Comparison of ENCODE assay signal across 14 mouse cellular contexts in the genomic region with DNA sequence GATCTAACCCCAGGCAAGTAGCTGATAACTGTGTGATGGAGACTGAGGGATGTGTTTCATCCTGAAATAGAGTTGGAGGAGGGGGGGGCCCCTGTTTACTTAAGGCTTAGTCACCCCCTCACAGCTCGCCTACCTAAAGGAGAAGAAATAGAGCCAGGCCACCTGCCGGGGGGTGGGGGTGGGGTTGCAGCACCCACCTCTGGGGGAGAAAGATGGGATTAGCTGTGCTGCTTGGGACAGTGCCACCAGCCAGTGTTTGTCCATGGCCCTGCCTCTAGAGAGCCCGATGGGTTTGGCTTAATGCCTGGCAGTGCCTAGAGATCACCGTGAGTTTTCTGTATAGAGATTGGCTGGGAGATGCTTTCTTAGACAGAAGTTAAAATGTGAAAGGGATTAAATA. TPM values are rescaled to one million over a fixed set of nuclear protein-coding genes. Genes with fewer than 3 reads are reported as not detected.
DNase-seq lines count a peak whose midpoint lies in the region; ATAC-seq and TF ChIP-seq lines count a peak whose summit lies in the region.
"Had no signal": no experiment of that assay in that cellular context is flagged by ENCODE, and none has a peak within 500 bp of the region (broad histone marks: within the 10 kb centered on the region; RNA-seq: fewer than 3 reads in every experiment).

No protein-coding gene starts in this region.

- H3K9ac ChIP-seq in hindbrain, embryonic 15.5 days = no peak overlapping the region
- no peak overlapping the region for H3K9ac ChIP-seq in midbrain, embryonic 13.5 days (replicated peaks)
- no peak overlapping the region for H3K9ac ChIP-seq in limb, embryonic 13.5 days
- no peak overlapping the region for H3K9ac ChIP-seq in stomach, postnatal 0 days (ENCODE audit: low read length)
- H3K9ac ChIP-seq: liver, embryonic 13.5 days had no signal

- TF ChIP-seq EP300 in stomach, postnatal 0 days (optimal IDR thresholded peaks at IDR 0.05) = no peak

- no peaks in the 10 kb centered on the region for H3K9me3 ChIP-seq in hindbrain, embryonic 15.5 days
- H3K9me3 ChIP-seq in hindbrain, embryonic 10.5 days = no peaks in the 10 kb centered on the region
- no peaks in the 10 kb centered on the region for H3K9me3 ChIP-seq in midbrain, embryonic 13.5 days
- H3K9me3 ChIP-seq in midbrain, embryonic 10.5 days (replicated peaks) = no peaks in the 10 kb centered on the region
- no peaks in the 10 kb centered on the region for H3K9me3 ChIP-seq in limb, embryonic 13.5 days
- H3K9me3 ChIP-seq in stomach, postnatal 0 days (ENCODE audit: control insufficient read depth, low read length) = no peaks in the 10 kb centered on the region
- H3K9me3 ChIP-seq: liver, embryonic 13.5 days; megakaryocyte, embryonic 14.5 days had no signal

- H3K4me2 ChIP-seq in hindbrain, embryonic 15.5 days = peak overlapping the region; percentile 6; the same call in 1 of the 2 replicates
- no peak overlapping the region for H3K4me2 ChIP-seq in midbrain, embryonic 13.5 days (replicated peaks)
- H3K4me2 ChIP-seq in limb, embryonic 13.5 days (replicated peaks) = peak overlapping the region; percentile 31; the same call in 1 of the 2 replicates
- no peak overlapping the region for H3K4me2 ChIP-seq in stomach, postnatal 0 days (replicated peaks; ENCODE audit: low read depth)
- H3K4me2 ChIP-seq: liver, embryonic 13.5 days had no signal

- peaks cover under 1% of the 10 kb centered on the region; the same call in 1 of the 2 replicates for H3K36me3 ChIP-seq in hindbrain, embryonic 15.5 days
- H3K36me3 ChIP-seq in hindbrain, embryonic 10.5 days = peaks cover under 1% of the 10 kb centered on the region; the same call in 1 of the 2 replicates
- peaks cover under 1% of the 10 kb centered on the region; the same call in 1 of the 2 replicates for H3K36me3 ChIP-seq in midbrain, embryonic 13.5 days
- peaks cover 1% of the 10 kb centered on the region for H3K36me3 ChIP-seq in midbrain, embryonic 10.5 days
- H3K36me3 ChIP-seq in limb, embryonic 13.5 days = peaks cover 2% of the 10 kb centered on the region; the same call in 1 of the 2 replicates
- H3K36me3 ChIP-seq in stomach, postnatal 0 days (ENCODE audit: control insufficient read depth, insufficient read depth, low read length) = no peaks in the 10 kb centered on the region
- H3K36me3 ChIP-seq: liver, embryonic 13.5 days had no signal

- H3K4me1 ChIP-seq in hindbrain, embryonic 15.5 days (replicated peaks) = peaks cover 13% of the 10 kb centered on the region
- peaks cover 12% of the 10 kb centered on the region for H3K4me1 ChIP-seq in hindbrain, embryonic 10.5 days (replicated peaks)
- H3K4me1 ChIP-seq in midbrain, embryonic 13.5 days (replicated peaks) = peaks cover 19% of the 10 kb centered on the region
- H3K4me1 ChIP-seq in midbrain, embryonic 10.5 days = peaks cover 13% of the 10 kb centered on the region
- H3K4me1 ChIP-seq in limb, embryonic 13.5 days = peaks cover 19% of the 10 kb centered on the region
- 0 out of 2 replicates have a peak, but pooled peaks cover 3% of the 10 kb centered on the region for H3K4me1 ChIP-seq in stomach, postnatal 0 days (replicated peaks; ENCODE audit: control insufficient read depth, insufficient read depth)
- H3K4me1 ChIP-seq: liver, embryonic 13.5 days; megakaryocyte, embryonic 14.5 days had no signal

- DNase-seq in hindbrain, embryonic 10.5 days (ENCODE audit: low spot score) = no peak
- DNase-seq in midbrain, embryonic 10.5 days (ENCODE audit: low spot score) = no peak
- DNase-seq in stomach, postnatal 0 days (ENCODE audit: low spot score) = peak; percentile 19
- no peak for DNase-seq in thymus, postnatal 0 days (ENCODE audit: low spot score)
- DNase-seq: adrenal gland, postnatal 10 days; cerebellum, adult 18-20 months; heart, postnatal 36 days; liver, embryonic 13.5 days; right cerebral cortex, postnatal 25 days had no signal

- H3K4me3 ChIP-seq in hindbrain, embryonic 15.5 days = no peak overlapping the region
- H3K4me3 ChIP-seq in hindbrain, embryonic 10.5 days = no peak overlapping the region
- no peak overlapping the region for H3K4me3 ChIP-seq in midbrain, embryonic 13.5 days (replicated peaks)
- H3K4me3 ChIP-seq in midbrain, embryonic 10.5 days = no peak overlapping the region
- H3K4me3 ChIP-seq in limb, embryonic 13.5 days = no peak overlapping the region
- no peak overlapping the region for H3K4me3 ChIP-seq in stomach, postnatal 0 days (ENCODE audit: low read depth, low read length)
- H3K4me3 ChIP-seq: liver, embryonic 13.5 days; megakaryocyte, embryonic 14.5 days had no signal

- TF ChIP-seq CTCF in stomach, postnatal 0 days (IDR thresholded peaks at IDR 0.05; ENCODE audit: low read depth) = no peak

- WGBS in hindbrain, embryonic 15.5 days = 38% methylated on average over 4 of the region's 4 CpGs
- 29% methylated on average over 4 of the region's 4 CpGs for WGBS in hindbrain, embryonic 10.5 days
- WGBS in midbrain, embryonic 13.5 days = 25% methylated on average over 4 of the region's 4 CpGs
- WGBS in midbrain, embryonic 10.5 days = 30% methylated on average over 4 of the region's 4 CpGs
- WGBS in limb, embryonic 13.5 days = 29% methylated on average over 4 of the region's 4 CpGs
- WGBS in stomach, postnatal 0 days = 2% methylated on average over 4 of the region's 4 CpGs

- no peaks in the 10 kb centered on the region for H3K27me3 ChIP-seq in hindbrain, embryonic 15.5 days
- H3K27me3 ChIP-seq in hindbrain, embryonic 10.5 days (ENCODE audit: insufficient read depth, poor library complexity, severe bottlenecking) = peaks cover 28% of the 10 kb centered on the region
- H3K27me3 ChIP-seq in midbrain, embryonic 13.5 days = no peaks in the 10 kb centered on the region
- H3K27me3 ChIP-seq in midbrain, embryonic 10.5 days (ENCODE audit: low read depth, poor library complexity, severe bottlenecking) = peaks cover 32% of the 10 kb centered on the region
- H3K27me3 ChIP-seq in limb, embryonic 13.5 days = peaks cover 13% of the 10 kb centered on the region; the same call in 1 of the 2 replicates
- no peaks in the 10 kb centered on the region for H3K27me3 ChIP-seq in stomach, postnatal 0 days (ENCODE audit: control insufficient read depth, insufficient read depth, low read length)

- H3K27ac ChIP-seq in hindbrain, embryonic 15.5 days (replicated peaks) = no peak overlapping the region
- no peak overlapping the region for H3K27ac ChIP-seq in hindbrain, embryonic 10.5 days
- H3K27ac ChIP-seq in midbrain, embryonic 13.5 days = no peak overlapping the region
- no peak overlapping the region for H3K27ac ChIP-seq in midbrain, embryonic 10.5 days (replicated peaks)
- no peak overlapping the region for H3K27ac ChIP-seq in limb, embryonic 13.5 days
- H3K27ac ChIP-seq in stomach, postnatal 0 days (replicated peaks) = no peak overlapping the region
- H3K27ac ChIP-seq: kidney, postnatal 0 days; liver, embryonic 13.5 days had no signal

- ATAC-seq in hindbrain, embryonic 15.5 days (ENCODE audit: low FRiP score, low read depth) = no peak; the same call in 1 of the 2 replicates
- peak; percentile 64 for ATAC-seq in midbrain, embryonic 13.5 days
- no peak; the same call in 1 of the 2 replicates for ATAC-seq in limb, embryonic 13.5 days (ENCODE audit: low FRiP score, low read depth)
- no peak for ATAC-seq in stomach, postnatal 0 days (ENCODE audit: low FRiP score, low TSS enrichment)

RNA-seq across cellular contexts. Expression of a gene that starts 9.7 kb away (rescaled TPM):
- 0.39 TPM in 1 of 2 replicates, not detected in the other for polyA plus RNA-seq in hindbrain, embryonic 15.5 days (2015; fragmentation: Nextera tagmentation; extraction: Ambion mirVana)
- not detected in 2 replicates for polyA plus RNA-seq in hindbrain, embryonic 10.5 days (2016; fragmentation: Nextera tagmentation; extraction: Ambion mirVana)
- polyA plus RNA-seq in midbrain, embryonic 13.5 days (2015; fragmentation: Nextera tagmentation; extraction: Ambion mirVana) = not detected in 2 replicates
- not detected in 2 replicates for polyA plus RNA-seq in midbrain, embryonic 10.5 days (2016; fragmentation: Nextera tagmentation; extraction: Ambion mirVana)
- polyA plus RNA-seq in limb, embryonic 13.5 days (2015; fragmentation: Nextera tagmentation; extraction: Ambion mirVana) = not detected in 2 replicates
- 0.18 TPM in 1 of 2 replicates, not detected in the other for polyA plus RNA-seq in stomach, postnatal 0 days (2015; fragmentation: Nextera tagmentation; extraction: Ambion mirVana)
- not detected in 2 replicates for polyA plus RNA-seq in thymus, postnatal 0 days (2015; fragmentation: Nextera tagmentation; extraction: Ambion mirVana)
- polyA plus RNA-seq: kidney, postnatal 0 days; liver, embryonic 13.5 days had no signal

RNA-seq across cellular contexts. Expression of a gene that starts 11.7 kb away (rescaled TPM):
- polyA plus RNA-seq in hindbrain, embryonic 15.5 days (2015; fragmentation: Nextera tagmentation; extraction: Ambion mirVana) = 0.32 TPM in 1 of 2 replicates, not detected in the other
- 0.07 and 0.47 TPM in 2 replicates for polyA plus RNA-seq in hindbrain, embryonic 10.5 days (2016; fragmentation: Nextera tagmentation; extraction: Ambion mirVana)
- polyA plus RNA-seq in midbrain, embryonic 13.5 days (2015; fragmentation: Nextera tagmentation; extraction: Ambion mirVana) = 0.22 TPM in 1 of 2 replicates, not detected in the other
- 0.14 TPM in 1 of 2 replicates, not detected in the other for polyA plus RNA-seq in midbrain, embryonic 10.5 days (2016; fragmentation: Nextera tagmentation; extraction: Ambion mirVana)
- 4.2 and 5.0 TPM in 2 replicates for polyA plus RNA-seq in limb, embryonic 13.5 days (2015; fragmentation: Nextera tagmentation; extraction: Ambion mirVana)
- 0.18 TPM in 1 of 2 replicates, not detected in the other for polyA plus RNA-seq in stomach, postnatal 0 days (2015; fragmentation: Nextera tagmentation; extraction: Ambion mirVana)
- 1.3 and 1.6 TPM in 2 replicates for polyA plus RNA-seq in thymus, postnatal 0 days (2015; fragmentation: Nextera tagmentation; extraction: Ambion mirVana)

RNA-seq across cellular contexts. Expression of a gene that starts 32.9 kb away (rescaled TPM):
- 178 and 179 TPM in 2 replicates for polyA plus RNA-seq in hindbrain, embryonic 15.5 days (2015; fragmentation: Nextera tagmentation; extraction: Ambion mirVana)
- 148 and 161 TPM in 2 replicates for polyA plus RNA-seq in hindbrain, embryonic 10.5 days (2016; fragmentation: Nextera tagmentation; extraction: Ambion mirVana)
- polyA plus RNA-seq in midbrain, embryonic 13.5 days (2015; fragmentation: Nextera tagmentation; extraction: Ambion mirVana) = 144 and 146 TPM in 2 replicates
- 149 and 156 TPM in 2 replicates for polyA plus RNA-seq in midbrain, embryonic 10.5 days (2016; fragmentation: Nextera tagmentation; extraction: Ambion mirVana)
- 214 and 215 TPM in 2 replicates for polyA plus RNA-seq in limb, embryonic 13.5 days (2015; fragmentation: Nextera tagmentation; extraction: Ambion mirVana)
- 65.9 and 66.1 TPM in 2 replicates for polyA plus RNA-seq in stomach, postnatal 0 days (2015; fragmentation: Nextera tagmentation; extraction: Ambion mirVana)
- 71.8 and 72.2 TPM in 2 replicates for polyA plus RNA-seq in thymus, postnatal 0 days (2015; fragmentation: Nextera tagmentation; extraction: Ambion mirVana)

RNA-seq across cellular contexts. Expression of a gene that starts 34.7 kb away (rescaled TPM):
- 0.05 TPM in 1 of 2 replicates, not detected in the other for polyA plus RNA-seq in hindbrain, embryonic 15.5 days (2015; fragmentation: Nextera tagmentation; extraction: Ambion mirVana)
- polyA plus RNA-seq in hindbrain, embryonic 10.5 days (2016; fragmentation: Nextera tagmentation; extraction: Ambion mirVana) = 0.09 TPM in 1 of 2 replicates, not detected in the other
- polyA plus RNA-seq in midbrain, embryonic 13.5 days (2015; fragmentation: Nextera tagmentation; extraction: Ambion mirVana) = not detected in 2 replicates
- polyA plus RNA-seq in midbrain, embryonic 10.5 days (2016; fragmentation: Nextera tagmentation; extraction: Ambion mirVana) = not detected in 2 replicates
- polyA plus RNA-seq in limb, embryonic 13.5 days (2015; fragmentation: Nextera tagmentation; extraction: Ambion mirVana) = 0.09 TPM in 1 of 2 replicates, not detected in the other
- polyA plus RNA-seq in stomach, postnatal 0 days (2015; fragmentation: Nextera tagmentation; extraction: Ambion mirVana) = 0.02 and 0.04 TPM in 2 replicates
- polyA plus RNA-seq in thymus, postnatal 0 days (2015; fragmentation: Nextera tagmentation; extraction: Ambion mirVana) = 0.06 and 0.10 TPM in 2 replicates
- polyA plus RNA-seq: liver, embryonic 13.5 days had no signal

Comparison
In these comparisons a context has a peak if more than half of its experiments do, and no peak if none do; other contexts are left out.
1. H3K4me2 ChIP-seq: peak in hindbrain, embryonic 15.5 days (single experiment) and limb, embryonic 13.5 days (single experiment); none in midbrain, embryonic 13.5 days (single experiment) and stomach, postnatal 0 days (single experiment).